Comparison of ENCODE assay signal across 8 mouse cellular contexts in the genomic region with DNA sequence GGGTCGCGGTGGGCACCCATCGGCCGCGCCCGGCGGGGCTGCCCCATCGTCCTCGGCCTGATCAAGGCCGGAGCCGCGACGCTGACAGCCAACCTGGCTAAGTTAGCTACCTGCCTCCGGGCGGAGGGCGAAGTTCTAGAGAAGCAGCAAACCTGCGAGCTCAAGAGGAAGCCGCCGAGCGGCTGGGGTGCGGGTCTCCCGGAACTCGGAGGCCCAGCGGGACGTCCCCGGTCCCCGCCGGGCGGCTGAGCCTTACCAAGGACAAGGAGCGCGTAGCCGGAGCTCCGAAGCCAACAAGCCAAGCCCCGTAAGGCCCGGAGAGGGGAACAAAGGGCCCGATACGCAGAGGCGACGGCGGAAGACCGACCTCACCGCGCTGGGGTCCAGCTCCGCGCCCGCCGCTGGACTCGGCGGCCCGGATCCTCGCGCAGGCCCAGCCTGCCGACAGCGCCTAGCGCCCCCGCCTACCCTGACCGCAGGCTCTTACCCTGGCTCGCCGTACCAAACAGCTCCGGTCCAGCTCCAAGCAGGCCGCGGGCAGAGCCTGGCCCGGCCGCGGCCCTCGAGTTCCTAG. TPM values are rescaled to one million over a fixed set of nuclear protein-coding genes. Genes with fewer than 3 reads are reported as not detected.
DNase-seq lines count a peak whose midpoint lies in the region; ATAC-seq and TF ChIP-seq lines count a peak whose summit lies in the region.

No protein-coding gene starts in this region.

- peak overlapping the region; percentile 98 for H3K9ac ChIP-seq in embryonic facial prominence, embryonic 11.5 days (replicated peaks; ENCODE audit: low read length)
- H3K9ac ChIP-seq in hindbrain, embryonic 13.5 days = peak overlapping the region; percentile 98
- H3K9ac ChIP-seq in liver, adult 2 months (ENCODE audit: low read depth, low read length) = peak overlapping the region; percentile 99

- peak overlapping the region; percentile 69 for H3K4me3 ChIP-seq in embryonic facial prominence, embryonic 11.5 days (ENCODE audit: low read depth, low read length)
- peak overlapping the region; percentile 97 for H3K4me3 ChIP-seq in hindbrain, embryonic 13.5 days
- peak overlapping the region; percentile 84 for H3K4me3 ChIP-seq in liver, adult 2 months (ENCODE audit: insufficient read depth, low read depth, low read length)

- DNase-seq in cerebellum, adult 8-10 months = no peak
- DNase-seq in CD4-positive, CD25-positive, alpha-beta regulatory T cell, adult 2 months (ENCODE audit: low read depth, low spot score) = peak; percentile 80
- DNase-seq in embryonic facial prominence, embryonic 11.5 days (ENCODE audit: low spot score) = peak; percentile 57
- peak; percentile 46 for DNase-seq in liver, adult 2 months (ENCODE audit: extremely low read depth, low read depth, low spot score)
- DNase-seq in thymus, adult 18-20 months = peak; percentile 64 to 75

- no peaks in the 10 kb centered on the region for H3K9me3 ChIP-seq in embryonic facial prominence, embryonic 11.5 days (replicated peaks; ENCODE audit: control insufficient read depth, low read length)
- no peaks in the 10 kb centered on the region for H3K9me3 ChIP-seq in hindbrain, embryonic 13.5 days

- 0% methylated on average over 59 of the region's 66 CpGs for WGBS in embryonic facial prominence, embryonic 11.5 days
- WGBS in hindbrain, embryonic 13.5 days = under 1% methylated on average over 65 of the region's 66 CpGs
- under 1% methylated on average over 66 of the region's 66 CpGs for WGBS in liver, adult 2 months

- peak overlapping the region; percentile 58 for H3K4me2 ChIP-seq in embryonic facial prominence, embryonic 11.5 days (ENCODE audit: low read depth, low read length)
- peak overlapping the region; percentile 78 for H3K4me2 ChIP-seq in hindbrain, embryonic 13.5 days

- no peaks in the 10 kb centered on the region for H3K36me3 ChIP-seq in embryonic facial prominence, embryonic 11.5 days (replicated peaks; ENCODE audit: control insufficient read depth, insufficient read depth, low read depth, low read length)
- peaks cover 14% of the 10 kb centered on the region for H3K36me3 ChIP-seq in hindbrain, embryonic 13.5 days
- peaks cover 21% of the 10 kb centered on the region for H3K36me3 ChIP-seq in liver, adult 2 months (ENCODE audit: control insufficient read depth, insufficient read depth, low read length)

- peak; percentile 68 for ATAC-seq in cerebellum, adult (ENCODE audit: insufficient number of reproducible peaks, low FRiP score, low TSS enrichment)
- ATAC-seq in embryonic facial prominence, embryonic 11.5 days (replicated peaks; ENCODE audit: insufficient number of reproducible peaks, low FRiP score, low TSS enrichment, low read depth) = peak; percentile 80
- peak; percentile 29 for ATAC-seq in hindbrain, embryonic 13.5 days (ENCODE audit: low FRiP score)
- ATAC-seq in monocyte, adult 5-6 weeks (replicated peaks; ENCODE audit: insufficient number of reproducible peaks, low FRiP score, low TSS enrichment, poor library complexity, severe bottlenecking) = peak; percentile 24

- no peaks in the 10 kb centered on the region for H3K27me3 ChIP-seq in embryonic facial prominence, embryonic 11.5 days (ENCODE audit: control insufficient read depth, insufficient read depth, low read length)
- H3K27me3 ChIP-seq in hindbrain, embryonic 13.5 days = no peaks in the 10 kb centered on the region
- no peaks in the 10 kb centered on the region for H3K27me3 ChIP-seq in liver, adult 2 months (ENCODE audit: control insufficient read depth, insufficient read depth, low read length)

- TF ChIP-seq POLR2A in liver, adult 2 months (IDR thresholded peaks at IDR 0.05; ENCODE audit: extremely low read depth, insufficient read depth, low read length) = no peak

- no peak for TF ChIP-seq CTCF in liver, adult 2 months (IDR thresholded peaks at IDR 0.05; ENCODE audit: low read depth, low read length)

- peak overlapping the region; percentile 99 for H3K27ac ChIP-seq in embryonic facial prominence, embryonic 11.5 days (replicated peaks; ENCODE audit: low read depth, low read length)
- peak overlapping the region; percentile 99 for H3K27ac ChIP-seq in hindbrain, embryonic 13.5 days
- peak overlapping the region; percentile 91 for H3K27ac ChIP-seq in liver, adult 2 months (replicated peaks; ENCODE audit: insufficient read depth, low read depth, low read length)

- no peaks in the 10 kb centered on the region for H3K4me1 ChIP-seq in embryonic facial prominence, embryonic 11.5 days (ENCODE audit: control insufficient read depth, insufficient read depth, low read length)
- H3K4me1 ChIP-seq in hindbrain, embryonic 13.5 days (replicated peaks) = peaks cover 22% of the 10 kb centered on the region
- peaks cover 17% of the 10 kb centered on the region for H3K4me1 ChIP-seq in liver, adult 2 months (ENCODE audit: control insufficient read depth, insufficient read depth, low read length)

- peaks cover 25% of the 10 kb centered on the region for H3K79me2 ChIP-seq in liver, adult 2 months (ENCODE audit: control insufficient read depth, insufficient read depth, low read length)

RNA-seq across cellular contexts. Expression of a gene that starts 0.5 kb away (rescaled TPM):
- polyA plus RNA-seq in embryonic facial prominence, embryonic 11.5 days (2014; fragmentation: Nextera tagmentation; extraction: Ambion mirVana) = 33.7 and 36.9 TPM in 2 replicates
- 36.8 and 38.9 TPM in 2 replicates for polyA plus RNA-seq in hindbrain, embryonic 13.5 days (2015; fragmentation: Nextera tagmentation; extraction: Ambion mirVana)
- total RNA-seq in liver, adult 2 months (2014; rRNA removed) = 96.1 and 102 TPM in 2 replicates
- polyA plus RNA-seq in liver, adult 2 months (2012; rRNA removed) = 12.1 and 15.1 TPM in 2 replicates
- 179 to 243 TPM (median 180 TPM) in 3 replicates for total RNA-seq in monocyte, adult 5-6 weeks (2017)

Comparison
In these comparisons a context has a peak if more than half of its experiments do, and no peak if none do; other contexts are left out.
1. ATAC-seq: peak in every context shown above with its lines; median percentile 80 in embryonic facial prominence, embryonic 11.5 days; 68 in cerebellum, adult; 29 in hindbrain, embryonic 13.5 days; 24 in monocyte, adult 5-6 weeks.